Mouse (Mus musculus) lung, embryonic 14.5 days (tissue): ENCODE data around the gene Ankrd27. TPM values are rescaled to one million over a fixed set of nuclear protein-coding genes. Genes with fewer than 3 reads are reported as not detected.
A peak's percentile ranks its signal among the peaks of the same experiment; 100 is the strongest.

Experiments
- ATAC-seq: fragments of 200-750 bp; cut with Nextera tagmentation; 2 replicates; pipeline ENCODE4 v1.8.0; 2017; ENCODE audit warnings: mild to moderate bottlenecking, moderate TSS enrichment, moderate library complexity; ENCODE audit not compliant: insufficient read depth
- DNase-seq: peaks from one replicate; pipeline ENCODE4 v3.0.0-alpha.2; 2015
- H3K27ac ChIP-seq: fragments of 300-500 bp; sonication (generic); 2 replicates; pipeline ENCODE4 v1.5.1; 2014; ENCODE audit warnings: low read depth, mild to moderate bottlenecking, moderate library complexity
- H3K27me3 ChIP-seq: fragments of 300-500 bp; sonication (generic); 2 replicates; pipeline ENCODE4 v1.6.1; 2014; ENCODE audit warnings: low read length, control low read depth; ENCODE audit not compliant: insufficient read depth
- H3K36me3 ChIP-seq: fragments of 300-500 bp; sonication (generic); 2 replicates; pipeline ENCODE4 v1.6.1; 2014; ENCODE audit warnings: control low read depth; ENCODE audit not compliant: insufficient read depth
- H3K4me1 ChIP-seq: fragments of 300-500 bp; sonication (generic); 2 replicates; pipeline ENCODE4 v1.6.1; 2014; ENCODE audit warnings: antibody characterized with exemption, control low read depth; ENCODE audit not compliant: insufficient read depth
- H3K4me2 ChIP-seq: fragments of 300-500 bp; sonication (generic); 2 replicates; pipeline ENCODE4 v1.6.1; 2014; ENCODE audit warnings: mild to moderate bottlenecking
- H3K4me3 ChIP-seq: fragments of 300-500 bp; sonication (generic); 2 replicates; pipeline ENCODE4 v1.5.1; 2014; ENCODE audit warnings: low read depth, low read length
- H3K9ac ChIP-seq: fragments of 300-500 bp; sonication (generic); 2 replicates; pipeline ENCODE4 v1.6.1; 2014
- H3K9me3 ChIP-seq: fragments of 300-500 bp; sonication (generic); 2 replicates; pipeline ENCODE4 v1.6.1; 2016; ENCODE audit warnings: low read depth, low read length, control low read depth
- CTCF ChIP-seq: IDR thresholded peaks from 2 replicates; pipeline ENCODE4 v1.5.1; 2016; ENCODE audit warnings: antibody characterized with exemption, low read depth
- WGBS: fragments of 180-500 bp; shearing (Covaris S2); extraction: QIAGEN DNeasy Blood & Tissue Kit; methylation state at CpG from one replicate; pipeline ENCODE4 v1.1.7; 2014; 5-methylcytosine and 5-hydroxymethylcytosine counted together
- polyA plus RNA-seq: library from polyadenylated mRNA; unstranded; fragments of >200 nt; fragmentation: Nextera tagmentation; extraction: Ambion mirVana; gene quantifications from 2 replicates; pipeline ENCODE4 v1.2.1, GENCODE M21; 2014

Ankrd27 gene
- polyA plus RNA-seq, 1 experiment from 2014 or later: 38.1 TPM

- ATAC-seq (no peak), DNase-seq (no peak)
- 19% methylated on average over 15 of the region's 15 CpGs for WGBS
- no peak for TF ChIP-seq CTCF
- peak overlapping the region; percentile 100 for H3K4me2 ChIP-seq
- no peaks in the 10 kb centered on the region for H3K9me3 ChIP-seq
- H3K4me1 ChIP-seq: peaks cover 9% of the 10 kb centered on the region
- no peak overlapping the region for H3K27ac ChIP-seq
- H3K27me3 ChIP-seq: peaks cover 22% of the 10 kb centered on the region
- peak overlapping the region; percentile 74 for H3K9ac ChIP-seq
- peaks cover 3% of the 10 kb centered on the region; the same call in 1 of the 2 replicates for H3K36me3 ChIP-seq
- H3K4me3 ChIP-seq: peak overlapping the region; percentile 85
Measured at GRCm38 (mm10) chr7:35586906-35587445, 932 bp downstream of the Ankrd27 start.

GRCm38 (mm10) chr7:35587728-35588127, 1.7 kb downstream of the Ankrd27 start:
- peaks cover 10% of the 10 kb centered on the region for H3K36me3 ChIP-seq
- no peak overlapping the region for H3K4me3 ChIP-seq
- ATAC-seq: no peak
- no peaks in the 10 kb centered on the region for H3K9me3 ChIP-seq
- H3K4me1 ChIP-seq: peaks cover 9% of the 10 kb centered on the region
- TF ChIP-seq CTCF: no peak
- H3K27ac ChIP-seq: no peak overlapping the region
- H3K4me2 ChIP-seq: peak overlapping the region; percentile 100; the same call in 1 of the 2 replicates
- H3K9ac ChIP-seq: no peak overlapping the region
- peaks cover 22% of the 10 kb centered on the region for H3K27me3 ChIP-seq
- WGBS: 54% methylated on average over 5 of the region's 5 CpGs
- no peak for DNase-seq

- Histone ChIP-seq H3K4me3 (no peak overlapping the region), H3K4me1 (peaks cover 9% of the 10 kb centered on the region), H3K27ac (no peak overlapping the region), H3K4me2 (no peak overlapping the region), H3K9ac (no peak overlapping the region), H3K27me3 (peaks cover 14% of the 10 kb centered on the region), H3K9me3 (no peaks in the 10 kb centered on the region), H3K36me3 (peaks cover 19% of the 10 kb centered on the region)
- ATAC-seq (no peak), DNase-seq (no peak)
- no peak for TF ChIP-seq CTCF
- WGBS: 75% methylated on average over 9 of the region's 9 CpGs
Measured at GRCm38 (mm10) chr7:35588680-35589428, 2.8 kb downstream of the Ankrd27 start.

- no peaks in the 10 kb centered on the region for H3K9me3 ChIP-seq
- H3K9ac ChIP-seq: no peak overlapping the region
- no peak overlapping the region for H3K27ac ChIP-seq
- no peak overlapping the region for H3K4me3 ChIP-seq
- ATAC-seq: no peak
- no peak for TF ChIP-seq CTCF
- H3K27me3 ChIP-seq: peaks cover 7% of the 10 kb centered on the region
- H3K4me1 ChIP-seq: peaks cover 9% of the 10 kb centered on the region
- no peak overlapping the region for H3K4me2 ChIP-seq
- WGBS: 70% methylated on average over 7 of the region's 7 CpGs
- no peak for DNase-seq
- H3K36me3 ChIP-seq: peaks cover 23% of the 10 kb centered on the region
Measured at GRCm38 (mm10) chr7:35589485-35589884, 3.4 kb downstream of the Ankrd27 start.

GRCm38 (mm10) chr7:35590731-35591191, 4.7 kb downstream of the Ankrd27 start:
- no peak for ATAC-seq
- Histone ChIP-seq H3K4me2 (no peak overlapping the region), H3K4me1 (peaks cover 9% of the 10 kb centered on the region), H3K9me3 (no peaks in the 10 kb centered on the region), H3K27me3 (no peaks in the 10 kb centered on the region), H3K36me3 (peaks cover 32% of the 10 kb centered on the region), H3K4me3 (no peak overlapping the region), H3K27ac (no peak overlapping the region; the same call in 1 of the 2 replicates), H3K9ac (no peak overlapping the region)
- peak; percentile 7 for DNase-seq
- TF ChIP-seq CTCF: no peak
- 77% methylated on average over 10 of the region's 10 CpGs for WGBS

- DNase-seq: no peak
- Histone ChIP-seq H3K27me3 (no peaks in the 10 kb centered on the region), H3K9me3 (no peaks in the 10 kb centered on the region), H3K9ac (no peak overlapping the region), H3K4me2 (no peak overlapping the region), H3K27ac (no peak overlapping the region), H3K4me3 (no peak overlapping the region), H3K36me3 (peaks cover 37% of the 10 kb centered on the region), H3K4me1 (no peaks in the 10 kb centered on the region)
- no peak for TF ChIP-seq CTCF
- no peak for ATAC-seq
- WGBS: 88% methylated on average over 5 of the region's 5 CpGs
Measured at GRCm38 (mm10) chr7:35594311-35594710, 8.3 kb downstream of the Ankrd27 start.

- Histone ChIP-seq H3K4me2 (no peak overlapping the region), H3K9ac (no peak overlapping the region), H3K27me3 (no peaks in the 10 kb centered on the region), H3K4me1 (no peaks in the 10 kb centered on the region), H3K36me3 (peaks cover 41% of the 10 kb centered on the region), H3K9me3 (no peaks in the 10 kb centered on the region), H3K4me3 (no peak overlapping the region), H3K27ac (no peak overlapping the region)
- no peak for DNase-seq
- TF ChIP-seq CTCF: peak; percentile 18; the same call in 1 of the 2 replicates
- ATAC-seq: no peak
- WGBS: 87% methylated on average over 9 of the region's 9 CpGs
Measured at GRCm38 (mm10) chr7:35599492-35599891, 13.4 kb downstream of the Ankrd27 start.
